Mouse (Mus musculus) lung, postnatal 10 days (tissue): ENCODE measurements around the gene Pla2g4e.

ENCODE experiments used
- DNase-seq: peaks from one replicate; pipeline ENCODE4 v3.0.0; 2021

Gene Pla2g4e

GRCm38 (mm10) chr2:120153586-120154360, 91.4 kb downstream of the Pla2g4e start:
- DNase-seq: no peak

- no peak for DNase-seq
These were observed 94.6 kb downstream of the Pla2g4e start for GRCm38 (mm10) chr2:120150571-120150970.

- no peak for DNase-seq
These were observed 95.5 kb downstream of the Pla2g4e start for GRCm38 (mm10) chr2:120149634-120150033.

DNA sequence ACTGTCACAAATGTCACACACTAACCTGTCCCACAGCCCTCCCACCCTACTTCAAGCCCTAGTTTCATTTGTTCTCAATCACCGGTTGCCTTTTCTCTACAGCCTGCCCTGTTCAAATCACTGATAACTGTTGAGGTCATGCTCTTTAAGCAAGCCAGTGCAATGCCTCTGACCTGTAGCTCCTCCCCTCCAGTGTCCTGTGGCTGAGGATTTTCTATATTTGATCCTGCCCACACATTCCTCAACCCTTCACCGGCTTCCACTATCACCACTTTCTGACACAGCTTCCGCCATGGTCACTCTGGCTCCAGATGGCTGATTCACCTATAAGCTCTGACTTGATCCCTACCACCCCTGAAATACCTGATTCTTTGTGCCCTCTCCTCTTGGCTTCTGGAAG, 97.1 kb downstream of the Pla2g4e start:
- DNase-seq: no peak

GRCm38 (mm10) chr2:120147364-120147763, 97.8 kb downstream of the Pla2g4e start:
- no peak for DNase-seq

GRCm38 (mm10) chr2:120146543-120146942, 98.6 kb downstream of the Pla2g4e start:
- no peak for DNase-seq

DNA sequence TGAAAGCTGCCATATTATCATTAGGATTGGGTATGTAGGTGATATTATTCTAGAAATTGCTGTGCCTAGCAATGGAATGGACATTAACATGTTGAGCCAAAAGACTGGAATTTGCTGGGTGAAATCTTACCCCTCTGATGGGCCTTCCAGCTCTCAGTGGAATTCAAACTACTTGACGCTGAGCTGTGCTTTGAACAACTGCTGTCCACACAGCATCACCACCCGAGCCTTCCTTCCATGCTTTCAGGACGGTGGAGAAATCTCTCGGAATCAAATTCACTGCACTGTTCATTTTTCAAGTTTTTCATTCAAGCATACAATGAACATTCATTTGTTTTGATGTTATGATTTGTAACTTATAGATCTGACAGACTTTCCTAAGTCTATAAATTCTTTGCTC, 100.7 kb downstream of the Pla2g4e start:
- no peak for DNase-seq

DNA sequence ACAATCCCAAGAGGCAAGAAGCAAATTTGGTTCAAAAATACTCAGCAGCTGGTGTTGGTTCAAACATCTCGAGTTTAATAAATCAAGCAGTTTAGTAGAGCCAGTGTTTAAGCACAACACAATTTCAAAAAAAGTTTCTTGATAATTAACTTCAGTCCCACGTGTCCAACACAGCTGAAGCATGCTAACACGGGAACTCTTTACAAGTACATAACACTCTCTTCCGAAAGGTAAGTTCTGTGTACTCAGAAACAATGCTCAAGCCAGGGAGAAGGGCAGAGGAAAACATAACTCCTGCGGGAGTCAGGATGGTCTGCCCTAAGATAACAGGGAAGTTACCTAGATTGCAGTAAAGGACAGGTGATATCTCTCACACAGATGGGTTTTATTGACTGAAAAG, 102.8 kb downstream of the Pla2g4e start:
- no peak for DNase-seq

DNA sequence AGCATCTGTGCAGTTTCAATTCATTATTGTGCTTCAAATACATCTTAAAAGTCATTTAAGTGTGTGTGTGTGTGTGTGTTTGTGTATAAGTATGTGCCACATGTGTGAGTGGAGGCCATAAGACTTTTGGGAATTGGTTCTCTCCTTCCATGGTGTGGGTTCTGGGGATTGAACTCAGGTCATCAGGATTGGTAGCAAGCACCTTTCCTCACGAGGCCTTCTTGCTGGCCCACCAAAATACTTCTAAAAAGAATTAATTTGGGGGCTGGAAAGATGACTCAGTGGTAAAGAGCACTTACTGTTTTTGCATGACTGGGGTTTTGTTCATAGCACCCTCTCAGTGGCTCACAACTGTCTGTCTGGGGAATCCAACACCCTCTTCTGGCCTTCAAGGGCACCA, 103.5 kb downstream of the Pla2g4e start:
- DNase-seq: no peak

DNA sequence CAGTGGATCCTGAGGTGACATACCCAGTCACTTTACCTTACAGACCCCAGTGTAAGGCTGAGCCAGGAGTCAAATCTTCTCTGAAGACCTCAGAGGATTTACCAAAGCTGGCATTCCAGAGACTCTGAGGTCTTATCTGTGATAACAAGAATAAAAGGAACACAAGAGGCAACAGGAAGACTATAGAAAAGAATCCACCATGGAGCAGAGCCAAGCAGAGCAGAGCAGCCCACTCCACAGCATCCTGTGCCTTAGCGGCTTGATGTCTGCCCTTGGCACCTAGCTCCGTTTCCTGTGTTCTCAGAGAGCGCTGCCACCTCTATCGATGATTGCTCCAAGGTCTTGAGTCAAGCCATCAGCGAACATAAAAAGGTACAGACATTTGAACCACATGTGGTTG, 104.8 kb downstream of the Pla2g4e start:
- DNase-seq: peak; percentile 46

DNA sequence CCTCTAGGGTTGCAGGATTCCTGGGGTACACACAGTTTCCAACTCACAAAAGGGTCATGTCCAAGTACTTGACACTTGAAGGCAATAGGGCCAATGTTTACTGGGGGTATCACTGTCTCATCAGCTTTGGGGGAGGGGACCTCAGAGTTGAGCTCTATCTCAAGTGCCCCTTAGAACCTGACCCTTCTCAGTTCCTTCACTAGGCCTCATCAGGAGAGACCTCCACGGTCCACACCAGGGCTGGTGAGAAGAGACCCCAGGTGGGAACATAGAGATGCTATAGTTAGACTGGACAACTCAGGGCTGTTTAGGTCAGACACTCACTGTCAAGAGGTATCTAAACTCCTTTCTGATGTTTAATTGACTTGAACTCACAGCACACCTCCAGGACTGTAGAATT, 106.0 kb downstream of the Pla2g4e start:
- DNase-seq: no peak

DNA sequence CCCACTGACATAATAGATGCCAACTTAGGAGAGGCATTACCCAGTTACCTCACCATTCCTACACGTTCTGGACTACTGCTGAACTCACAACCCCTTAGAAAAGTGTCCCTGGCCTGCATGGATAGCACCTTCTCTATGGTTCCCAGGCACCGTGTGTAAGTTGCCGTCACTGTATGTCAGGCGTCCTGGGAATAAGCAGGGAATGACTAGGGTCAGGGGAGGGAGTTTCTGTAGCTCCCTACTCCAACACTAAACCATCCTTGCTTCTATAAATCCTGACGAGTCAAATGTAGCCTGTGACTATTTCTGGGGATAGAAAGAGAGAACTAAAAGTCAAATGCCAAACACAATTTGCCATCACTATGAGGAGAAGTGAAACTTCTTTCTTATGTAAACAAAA, 107.9 kb downstream of the Pla2g4e start:
- DNase-seq: no peak

GRCm38 (mm10) chr2:120134453-120135075, 110.6 kb downstream of the Pla2g4e start:
- peak; percentile 34 for DNase-seq

- DNase-seq: peak; percentile 54
These were observed 113.3 kb downstream of the Pla2g4e start for GRCm38 (mm10) chr2:120131881-120132280.

- DNase-seq: no peak
These were observed 115.8 kb downstream of the Pla2g4e start for GRCm38 (mm10) chr2:120129252-120129908.

DNA sequence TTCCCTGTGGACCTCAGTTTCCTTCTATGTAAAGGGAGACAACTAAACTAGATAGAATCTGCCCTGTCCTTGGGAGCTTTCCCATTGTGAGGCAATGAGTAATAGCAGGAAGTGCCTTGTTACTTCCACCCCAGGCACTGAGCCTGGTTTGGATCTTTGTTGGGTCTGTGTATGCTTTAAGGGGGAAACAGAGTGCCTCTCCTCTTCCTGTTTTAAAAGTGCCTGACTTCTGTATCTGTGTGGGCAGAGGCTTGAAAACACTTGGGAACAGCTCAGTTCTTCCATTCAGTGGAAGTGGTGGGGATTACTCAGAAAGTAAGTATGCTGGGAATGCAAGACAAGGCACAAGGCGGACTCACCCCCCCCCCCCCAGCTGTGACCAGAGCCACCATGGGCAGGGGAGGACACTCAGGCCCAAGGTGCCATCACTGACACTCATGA, 116.5 kb downstream of the Pla2g4e start:
- DNase-seq: peak; percentile 79

DNA sequence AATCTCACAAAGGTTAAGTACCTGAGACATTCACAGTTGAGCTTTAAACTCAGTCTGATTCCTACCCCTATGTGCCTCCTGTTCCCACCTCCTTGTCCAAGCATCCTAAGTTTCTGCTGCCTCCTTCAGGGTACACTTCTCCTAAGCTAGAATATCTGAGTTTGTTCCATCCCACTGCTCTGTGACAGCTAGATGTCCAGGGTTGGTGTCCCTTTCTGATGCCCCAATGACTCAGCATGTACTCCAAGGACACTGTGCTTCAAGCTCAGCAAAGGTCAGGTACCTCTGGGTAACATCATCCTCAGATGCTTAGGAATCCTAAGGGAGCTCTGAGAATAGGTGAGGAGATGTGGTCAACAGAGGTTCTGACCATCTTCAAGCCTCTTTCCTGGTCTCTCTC, 117.1 kb downstream of the Pla2g4e start:
- DNase-seq: no peak

- DNase-seq: no peak
These were observed 118.2 kb downstream of the Pla2g4e start for GRCm38 (mm10) chr2:120126901-120127300.

DNA sequence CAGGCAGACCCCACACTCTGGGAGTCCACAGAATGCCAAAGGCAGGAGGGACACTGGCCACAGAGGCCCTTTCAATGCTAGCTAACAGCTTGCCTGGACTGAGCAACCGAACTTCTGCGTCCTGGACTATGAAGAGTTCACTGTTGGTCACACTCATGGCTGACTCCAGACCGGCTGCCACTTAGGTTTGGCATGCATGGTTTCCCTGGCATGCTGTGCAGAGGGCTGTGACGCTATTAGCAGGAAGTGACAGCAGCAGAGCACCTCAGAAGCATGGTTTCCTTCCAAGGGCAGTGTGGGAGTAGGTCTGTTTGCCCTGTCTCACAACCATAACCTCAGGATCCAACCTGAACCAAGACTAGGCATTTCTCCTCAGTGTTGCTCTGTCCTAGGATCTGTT, 118.7 kb downstream of the Pla2g4e start:
- no peak for DNase-seq

- DNase-seq: no peak
These were observed 119.7 kb downstream of the Pla2g4e start for GRCm38 (mm10) chr2:120125461-120125860.

DNA sequence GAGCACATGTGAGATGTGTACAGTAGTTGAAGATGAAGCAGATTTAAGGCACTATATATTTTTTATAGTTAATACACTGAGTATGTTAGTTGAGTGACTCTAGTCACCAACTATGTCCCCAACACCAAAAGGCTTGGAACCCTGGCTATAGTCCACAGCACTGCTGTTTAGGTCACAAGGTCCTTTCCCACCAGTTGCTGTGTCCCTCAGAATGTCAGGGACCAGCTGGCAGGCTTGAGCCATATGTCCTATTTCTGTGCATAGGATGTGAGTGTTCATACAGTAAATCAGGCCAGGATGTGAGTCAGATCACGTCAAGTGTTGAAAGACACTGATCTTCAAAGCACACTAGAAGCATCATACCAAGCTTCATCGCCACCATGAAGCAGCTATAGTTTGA, 120.2 kb downstream of the Pla2g4e start:
- DNase-seq: no peak

DNA sequence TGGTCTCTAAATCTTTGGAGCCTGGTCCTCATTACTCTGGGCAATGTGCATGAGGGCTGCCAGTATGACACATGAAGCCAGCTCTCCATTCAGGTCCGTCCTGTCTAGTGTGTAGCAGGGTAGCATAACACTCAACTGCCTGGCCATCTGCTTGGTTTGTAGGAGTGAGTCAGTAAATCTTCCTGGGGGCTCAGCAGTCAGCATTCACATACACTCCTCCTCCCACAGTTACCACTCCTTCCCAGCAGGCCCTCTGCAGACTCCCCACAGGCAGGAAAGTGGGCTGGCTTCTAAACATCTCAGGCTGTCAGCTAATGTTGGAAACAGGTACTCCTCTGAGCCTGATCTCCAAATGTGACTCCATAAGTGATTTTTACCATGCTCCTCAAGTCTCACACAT, 121.0 kb downstream of the Pla2g4e start:
- no peak for DNase-seq

DNA sequence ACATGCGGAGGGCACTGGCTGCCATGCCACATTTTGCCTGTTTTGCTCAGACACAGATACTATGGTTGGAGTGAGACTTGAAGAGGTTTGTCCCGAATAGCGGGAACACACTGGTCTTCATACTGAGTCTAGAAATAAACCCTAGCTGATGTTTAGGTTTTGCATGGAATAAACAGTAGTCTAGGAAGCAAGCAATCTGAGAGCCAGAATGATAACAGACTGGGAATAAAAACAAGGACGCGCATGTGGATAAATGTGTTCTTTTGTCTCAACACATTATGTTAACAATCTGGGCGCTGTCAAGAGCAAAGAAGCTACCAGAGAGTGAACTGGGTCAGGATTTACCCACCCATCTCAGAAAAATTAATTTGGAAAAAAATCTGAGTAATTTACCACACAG, 122.2 kb downstream of the Pla2g4e start:
- DNase-seq: peak; percentile 28

- peak; percentile 25 for DNase-seq
These were observed 127.8 kb downstream of the Pla2g4e start for GRCm38 (mm10) chr2:120117346-120117745.
